Mouse (Mus musculus) layer of hippocampus, postnatal 25 days (tissue): ENCODE measurements around the gene Tfam. TPM values are rescaled to one million over a fixed set of nuclear protein-coding genes. Genes with fewer than 3 reads are reported as not detected.

ENCODE experiments used
- DNase-seq, 2 experiments: peaks; one replicate each; pipeline ENCODE4 v3.0.0; 2022; ENCODE audit warnings: mixed read lengths in 2 of 2, low spot score in 1 of 2; ENCODE audit errors: extremely low spot score in 1 of 2
- total RNA-seq, 2 experiments: library from RNA; stranded (reverse); gene quantifications; 2 replicates each; pipeline ENCODE4 v1.2.3; 2021

Gene Tfam
- total RNA-seq, 2 experiments from 2014 or later, result 36.1 to 49.5 TPM

DNA sequence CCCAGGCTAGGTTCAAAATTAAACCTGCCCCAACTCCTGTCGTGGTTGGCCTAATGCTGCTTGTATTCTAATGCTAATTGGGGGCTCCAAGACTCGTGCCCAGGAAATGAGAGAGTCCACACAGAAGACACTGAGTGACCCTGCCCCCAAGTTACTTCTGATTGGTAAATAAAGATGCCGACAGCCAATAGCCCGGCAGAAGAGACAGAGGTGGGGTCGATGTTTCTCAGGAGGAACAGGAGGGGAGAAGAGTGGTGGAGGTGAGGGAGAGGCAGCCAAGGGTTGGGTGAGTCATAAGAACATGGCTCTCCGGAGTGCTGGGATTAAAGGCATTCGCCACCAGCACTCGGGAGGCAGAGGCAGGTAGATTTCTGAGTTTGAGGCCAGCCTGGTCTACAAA is 61.7 kb downstream of the Tfam start:
- no peak for DNase-seq

Other genes starting within 250 kb of the Tfam start
- gene Bicc1, start 78.6 kb downstream of the Tfam start, total RNA-seq, result 1 to 10 TPM; 3.7 to 4.7 TPM
- 10 to 100 TPM; 51.4 to 58.2 TPM for gene Ube2d1, start 47.0 kb upstream of the Tfam start, total RNA-seq
- gene Cisd1, start 106.7 kb upstream of the Tfam start, total RNA-seq, result 100 to 1,000 TPM; 122 to 143 TPM
- 10 to 100 TPM; 38.3 to 39.9 TPM for gene Ipmk, start 109.5 kb upstream of the Tfam start, total RNA-seq